Mouse (Mus musculus) thymus, adult 2 months (tissue): ENCODE results near the gene Aox4. TPM values are rescaled to one million over a fixed set of nuclear protein-coding genes. Genes with fewer than 3 reads are reported as not detected.

Experiments used
- DNase-seq: peaks from one replicate; pipeline ENCODE4 v3.0.0; 2021
- H3K27ac ChIP-seq: fragments of 200-500 bp; 2 replicates; pipeline ENCODE4 v1.5.1; 2012; ENCODE audit warnings: low read length, control low read depth; ENCODE audit not compliant: control insufficient read depth, insufficient read depth
- H3K27me3 ChIP-seq: fragments of 200-500 bp; 2 replicates; pipeline ENCODE4 v1.6.1; 2012; ENCODE audit warnings: mild to moderate bottlenecking, low read length, moderate library complexity, mixed read lengths; ENCODE audit not compliant: control insufficient read depth, insufficient read depth
- H3K36me3 ChIP-seq: fragments of 200-500 bp; 2 replicates; pipeline ENCODE4 v1.6.1; 2012; ENCODE audit warnings: mild to moderate bottlenecking, low read length, moderate library complexity; ENCODE audit not compliant: control insufficient read depth, insufficient read depth
- H3K4me1 ChIP-seq: fragments of 200-500 bp; replicated peaks from 2 replicates; pipeline ENCODE4 v1.6.1; 2012; ENCODE audit warnings: low read length; ENCODE audit not compliant: control insufficient read depth, insufficient read depth
- H3K4me3 ChIP-seq: fragments of 200-500 bp; 2 replicates; pipeline ENCODE4 v1.5.1; 2012; ENCODE audit warnings: mild to moderate bottlenecking, low read length, control low read depth, moderate library complexity; ENCODE audit not compliant: control insufficient read depth, insufficient read depth
- CTCF ChIP-seq: fragments of 200-500 bp; IDR thresholded peaks from 2 replicates; pipeline ENCODE4 v1.5.1; 2012; ENCODE audit warnings: mild to moderate bottlenecking, control low read depth, low read length, moderate library complexity, borderline replicate concordance; ENCODE audit not compliant: control insufficient read depth, poor library complexity, insufficient read depth; ENCODE audit errors: extremely low read depth
- POLR2A ChIP-seq: fragments of 200-500 bp; IDR thresholded peaks from 2 replicates; pipeline ENCODE4 v1.6.1; 2012; ENCODE audit warnings: mild to moderate bottlenecking, low read length, control low read depth, moderate library complexity; ENCODE audit not compliant: control insufficient read depth, poor library complexity, insufficient read depth; ENCODE audit errors: extremely low read depth
- WGBS: fragments of 180-500 bp; shearing (Covaris S2); methylation state at CpG from one replicate; pipeline ENCODE4 v1.1.7; 2018; 5-methylcytosine and 5-hydroxymethylcytosine counted together
- polyA plus RNA-seq: library from polyadenylated mRNA; depleted of rRNA; stranded (reverse); fragments of >200 nt; gene quantifications from 2 replicates; pipeline ENCODE4 v1.2.3, GENCODE M21; 2012

Aox4 gene
- polyA plus RNA-seq, 1 experiment, result 0.43 TPM

DNA sequence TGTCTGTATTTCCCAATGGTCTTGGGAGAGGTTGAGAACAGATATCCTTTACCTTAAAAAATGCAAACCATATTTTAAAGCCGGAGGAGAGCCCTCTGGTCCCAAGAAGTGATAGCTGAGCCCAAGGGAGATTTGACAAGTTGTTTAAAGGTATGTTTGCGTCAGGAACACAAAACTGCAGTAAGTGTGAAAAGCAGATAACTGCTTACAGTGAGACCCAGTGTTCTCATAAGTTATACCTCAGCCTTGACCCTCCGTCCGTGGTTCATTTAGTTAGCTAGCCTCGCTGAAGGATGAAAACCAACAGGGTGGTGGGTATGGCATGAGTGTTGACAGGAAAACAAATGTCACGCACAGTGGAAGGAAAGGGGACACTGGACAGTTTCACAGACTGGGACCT is 92.8 kb downstream of the Aox4 start:
- H3K27ac ChIP-seq, result peak overlapping the region; percentile 77
- no peak for DNase-seq
- no peaks in the 10 kb centered on the region for H3K36me3 ChIP-seq
- WGBS, result 65% methylated on average over 6 of the region's 6 CpGs
- TF ChIP-seq CTCF (no peak), POLR2A (no peak)
- H3K4me1 ChIP-seq, result peaks cover 26% of the 10 kb centered on the region
- no peaks in the 10 kb centered on the region for H3K27me3 ChIP-seq
- H3K4me3 ChIP-seq, result peak overlapping the region; percentile 12

DNA sequence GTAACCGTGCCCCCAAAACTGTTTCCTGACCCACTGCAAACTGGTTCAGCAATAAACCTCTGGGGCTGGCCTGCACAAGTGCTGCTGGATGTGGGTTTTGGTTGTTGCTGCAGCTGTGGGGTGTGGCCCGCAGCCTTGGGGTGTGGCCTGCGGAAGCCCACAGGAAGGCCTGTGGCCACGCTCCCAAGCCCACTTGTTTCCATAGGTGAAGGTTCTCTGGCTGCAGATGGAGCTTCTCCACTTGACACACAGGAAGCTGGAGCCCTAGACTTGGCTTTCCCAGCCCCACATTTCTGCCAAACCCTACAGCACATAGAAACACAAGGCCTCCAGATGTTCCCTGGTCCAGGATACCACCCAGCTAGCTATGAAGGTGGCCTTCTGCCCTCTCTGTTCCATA is 93.5 kb downstream of the Aox4 start:
- Histone ChIP-seq H3K27me3 (no peaks in the 10 kb centered on the region), H3K4me1 (peaks cover 26% of the 10 kb centered on the region), H3K27ac (peak overlapping the region; percentile 77), H3K4me3 (0 out of 2 replicates have a peak overlapping the region, but pooled peaks have one; percentile 12), H3K36me3 (no peaks in the 10 kb centered on the region)
- WGBS, result 3% methylated on average over 4 of the region's 4 CpGs
- TF ChIP-seq POLR2A, result no peak
- TF ChIP-seq CTCF, result 0 out of 2 replicates have a peak, but pooled peaks have one; percentile 30
- DNase-seq, result peak; percentile 75

DNA sequence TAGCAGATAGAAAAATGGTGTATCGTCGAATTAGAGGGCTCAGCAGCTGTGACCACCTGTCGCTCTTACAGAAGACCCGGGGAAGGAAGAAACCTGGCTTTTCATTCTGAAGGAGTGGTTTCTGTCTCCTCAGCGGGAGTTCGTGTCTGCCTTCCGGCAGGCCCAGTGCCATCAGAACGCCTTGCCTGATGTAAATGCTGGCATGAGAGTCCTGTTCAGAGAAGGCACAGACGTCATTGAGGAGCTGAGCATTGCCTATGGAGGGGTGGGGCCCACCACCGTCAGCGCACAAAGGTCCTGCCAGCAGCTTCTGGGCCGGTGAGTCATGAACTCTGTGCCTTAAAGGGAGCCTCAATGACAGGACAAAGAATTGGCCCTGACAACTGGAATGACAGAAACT is 94.1 kb downstream of the Aox4 start:
- H3K27me3 ChIP-seq, result no peaks in the 10 kb centered on the region
- peaks cover 26% of the 10 kb centered on the region for H3K4me1 ChIP-seq
- H3K4me3 ChIP-seq, result no peak overlapping the region
- peak overlapping the region; percentile 56 for H3K27ac ChIP-seq
- DNase-seq, result peak; percentile 21
- H3K36me3 ChIP-seq, result no peaks in the 10 kb centered on the region
- TF ChIP-seq POLR2A, result no peak
- TF ChIP-seq CTCF, result no peak
- WGBS, result 11% methylated on average over 12 of the region's 12 CpGs

DNA sequence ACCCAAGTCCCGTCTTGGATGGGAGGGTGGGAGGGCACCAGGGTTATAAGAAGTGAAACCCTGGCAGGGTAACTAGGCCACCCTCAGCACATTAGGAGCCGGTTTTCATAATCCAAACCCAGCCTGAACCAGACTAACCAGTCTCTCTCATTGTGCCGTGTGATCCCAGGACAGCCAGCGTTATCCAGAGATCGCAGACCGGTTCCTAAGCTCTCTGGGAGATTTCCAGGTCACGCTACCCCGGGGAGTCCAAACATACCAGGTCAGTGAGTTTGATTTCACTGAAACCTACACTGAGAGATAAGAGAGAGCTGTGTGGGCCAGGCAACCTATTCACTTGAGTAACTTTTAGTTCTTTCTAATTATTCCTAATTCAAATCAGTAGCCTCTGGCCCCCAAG is 97.0 kb downstream of the Aox4 start:
- no peaks in the 10 kb centered on the region for H3K27me3 ChIP-seq
- WGBS, result 93% methylated on average over 8 of the region's 8 CpGs
- no peak overlapping the region for H3K27ac ChIP-seq
- H3K36me3 ChIP-seq, result no peaks in the 10 kb centered on the region
- TF ChIP-seq POLR2A, result no peak
- no peak for TF ChIP-seq CTCF
- no peak overlapping the region for H3K4me3 ChIP-seq
- H3K4me1 ChIP-seq, result peaks cover 29% of the 10 kb centered on the region
- no peak for DNase-seq

DNA sequence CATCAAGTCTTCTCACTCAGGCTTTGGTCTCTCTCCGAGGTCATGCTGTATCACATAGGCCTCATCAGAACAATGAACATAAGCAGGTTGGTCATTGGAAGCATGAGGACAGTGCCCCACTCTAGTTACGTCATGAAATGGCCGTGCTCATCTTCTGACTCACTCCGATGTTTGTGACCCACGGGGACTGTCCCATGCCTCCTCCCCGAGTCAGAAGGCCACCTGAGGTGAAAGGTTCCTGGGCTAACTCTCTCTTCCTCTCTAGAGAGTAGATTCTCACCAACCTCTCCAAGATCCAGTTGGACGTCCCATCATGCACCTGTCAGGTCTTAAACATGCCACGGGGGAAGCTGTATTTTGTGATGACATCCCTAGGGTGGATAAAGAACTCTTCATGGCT is 98.4 kb downstream of the Aox4 start:
- H3K4me1 ChIP-seq, result peaks cover 17% of the 10 kb centered on the region
- H3K36me3 ChIP-seq, result no peaks in the 10 kb centered on the region
- H3K27ac ChIP-seq, result no peak overlapping the region
- no peak for DNase-seq
- TF ChIP-seq CTCF (no peak), POLR2A (no peak)
- H3K27me3 ChIP-seq, result no peaks in the 10 kb centered on the region
- WGBS, result 95% methylated on average over 8 of the region's 8 CpGs
- H3K4me3 ChIP-seq, result no peak overlapping the region

DNA sequence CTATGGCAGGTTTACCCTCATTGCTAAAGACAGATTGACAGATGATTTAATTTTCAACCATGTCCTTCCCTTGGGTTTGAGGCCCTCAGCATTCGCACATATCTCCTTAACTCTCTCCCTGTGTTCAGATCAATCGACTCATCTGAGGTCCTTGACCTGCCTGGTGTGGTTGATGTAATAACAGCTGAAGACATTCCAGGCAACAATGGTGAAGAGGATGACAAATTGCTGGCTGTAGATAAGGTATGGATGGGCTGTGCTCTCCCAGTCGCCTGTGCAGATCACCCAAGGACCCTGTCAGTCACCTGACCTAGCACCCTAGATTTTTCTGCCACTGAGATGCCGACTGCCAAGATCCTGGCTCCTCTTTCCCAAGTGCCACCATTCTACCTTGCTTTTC is 99.7 kb downstream of the Aox4 start:
- 93% methylated on average over 4 of the region's 4 CpGs for WGBS
- TF ChIP-seq POLR2A, result no peak
- no peak for TF ChIP-seq CTCF
- Histone ChIP-seq H3K36me3 (no peaks in the 10 kb centered on the region), H3K27me3 (no peaks in the 10 kb centered on the region), H3K4me3 (no peak overlapping the region), H3K27ac (no peak overlapping the region), H3K4me1 (peaks cover 8% of the 10 kb centered on the region)
- DNase-seq, result no peak

DNA sequence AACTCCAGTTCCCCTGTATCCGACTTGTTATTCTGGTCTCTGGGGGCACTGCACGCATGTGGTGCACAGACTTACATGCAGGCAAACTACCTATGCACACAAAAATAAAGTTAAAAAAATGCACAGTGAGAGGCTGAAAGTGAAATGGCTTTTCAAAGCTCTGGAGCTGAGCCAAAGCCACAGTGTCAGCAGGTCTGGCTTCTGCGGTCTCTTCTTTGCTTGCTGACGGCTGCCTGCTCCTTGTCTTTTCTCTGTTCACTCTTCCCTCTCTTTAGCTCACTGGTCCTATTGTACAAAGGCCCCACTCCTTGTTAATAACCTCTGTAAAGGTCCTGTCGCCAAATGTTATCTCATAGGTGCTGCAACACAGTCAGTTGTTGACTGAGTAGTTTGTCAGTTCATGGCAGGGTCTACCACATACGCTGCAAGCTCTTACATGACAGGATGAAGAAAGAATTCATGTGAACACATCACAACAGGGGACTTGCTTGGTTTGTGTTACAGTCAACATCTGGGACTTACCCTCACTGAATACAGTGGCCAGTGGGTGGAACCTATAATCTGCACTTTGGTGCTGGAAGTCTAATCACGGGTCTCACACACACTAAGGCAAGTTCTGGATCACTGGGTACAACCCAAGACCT is 101.1 kb downstream of the Aox4 start:
- DNase-seq, result peak; percentile 44
- TF ChIP-seq POLR2A, result no peak
- TF ChIP-seq CTCF, result no peak
- H3K4me1 ChIP-seq, result peaks cover 8% of the 10 kb centered on the region
- no peaks in the 10 kb centered on the region for H3K36me3 ChIP-seq
- no peaks in the 10 kb centered on the region for H3K27me3 ChIP-seq
- 9% methylated on average over 7 of the region's 7 CpGs for WGBS
- no peak overlapping the region for H3K27ac ChIP-seq
- H3K4me3 ChIP-seq, result no peak overlapping the region
